Mouse (Mus musculus) kidney, adult 8-10 months (tissue): ENCODE measurements around the gene 5330417C22Rik.

Experiments
- DNase-seq, 2 experiments: peaks; one replicate each; pipeline ENCODE4 v3.0.0; 2022

5330417C22Rik gene

DNA sequence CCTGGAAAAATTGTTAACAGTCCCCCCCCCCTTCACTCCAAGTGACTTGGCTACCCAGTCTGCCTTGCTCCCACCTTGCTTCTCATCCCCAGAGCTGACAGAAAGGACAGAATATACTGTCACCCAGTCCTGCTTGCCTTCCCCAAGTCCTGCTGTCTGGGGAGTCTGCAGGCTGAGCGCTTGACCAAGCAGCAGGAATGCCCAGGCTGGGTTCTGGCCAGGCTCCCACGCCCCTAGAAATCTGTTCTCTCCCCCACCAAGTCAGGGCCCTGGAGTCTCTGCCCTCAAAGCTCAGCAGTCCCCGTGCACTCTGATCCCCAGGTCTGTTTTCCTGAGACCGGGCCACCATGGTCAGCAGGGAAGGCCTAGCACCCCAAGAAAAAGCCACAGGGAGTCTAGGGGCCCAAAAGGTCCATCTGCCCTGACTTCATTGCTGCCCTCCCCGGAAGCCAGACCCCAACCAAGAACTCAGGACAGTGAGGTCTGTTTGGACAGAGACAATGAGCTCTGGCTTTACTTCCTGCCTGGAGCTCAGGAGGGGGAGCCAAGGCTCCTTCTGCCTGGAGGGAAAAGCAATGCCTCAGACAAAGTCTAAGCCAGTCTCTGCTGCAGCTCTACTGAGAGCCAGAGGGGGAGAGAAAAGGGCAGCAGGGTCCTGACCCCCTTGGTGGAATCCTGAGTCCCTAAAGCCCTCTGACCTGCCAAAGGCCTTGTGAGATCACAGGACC lies 125.1 kb downstream of the 5330417C22Rik start:
- DNase-seq: peak; percentile 92

GRCm38 (mm10) chr3:108410359-108410714 lies 126.0 kb downstream of the 5330417C22Rik start:
- DNase-seq: no peak

DNA sequence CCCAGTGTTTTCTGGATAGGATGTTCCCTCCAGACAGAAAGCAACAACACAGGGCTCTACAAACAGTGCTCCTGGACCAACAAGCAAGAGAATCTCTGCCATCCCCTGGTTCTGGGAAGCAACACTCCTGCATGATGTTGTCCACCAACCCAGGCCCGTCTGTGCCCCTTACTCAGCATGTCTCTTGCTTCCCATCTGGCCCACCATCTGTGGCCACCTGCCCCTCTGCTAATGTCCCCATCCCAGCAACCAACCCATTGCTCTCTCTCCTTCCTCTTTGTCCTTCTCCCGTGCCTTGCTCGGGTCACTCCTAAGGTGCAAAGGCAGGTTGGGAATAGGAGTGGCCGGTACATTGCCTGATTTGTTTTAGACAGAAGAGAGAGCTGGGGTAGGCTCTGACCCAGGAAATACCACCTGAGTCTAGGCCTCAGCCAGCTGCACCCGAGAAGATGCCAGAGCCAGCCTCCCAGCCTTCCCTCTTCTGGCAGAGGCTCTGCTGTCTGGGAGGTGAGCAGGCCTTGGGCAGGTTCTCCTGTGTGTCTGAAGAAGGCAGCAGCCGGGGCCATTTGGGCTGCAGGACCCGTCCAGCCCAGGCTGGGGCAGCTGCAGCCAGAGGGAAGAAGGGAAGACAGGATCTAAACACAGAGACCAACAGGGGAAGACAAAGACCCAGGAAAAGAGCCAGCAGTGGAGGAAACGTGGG lies 126.5 kb downstream of the 5330417C22Rik start:
- peak in 1 of 2 experiments; percentile 51 for DNase-seq

- DNase-seq: no peak
Observed at GRCm38 (mm10) chr3:108408517-108409008, 127.8 kb downstream of the 5330417C22Rik start.

GRCm38 (mm10) chr3:108406306-108406885 lies 129.9 kb downstream of the 5330417C22Rik start:
- DNase-seq: no peak
